In genomic region chr17:15526304-15526703, GRCm38 (mm10) we compare ENCODE assay signal across 8 mouse cellular contexts. TPM values are rescaled to one million over a fixed set of nuclear protein-coding genes. Genes with fewer than 3 reads are reported as not detected.
DNase-seq lines count a peak whose midpoint lies in the region; ATAC-seq lines count a peak whose summit lies in the region.

No protein-coding gene starts in this region.

- WGBS in heart, embryonic 10.5 days, result 12% methylated on average over 10 of the region's 10 CpGs
- 11% methylated on average over 10 of the region's 10 CpGs for WGBS in forebrain, embryonic 13.5 days
- 8% methylated on average over 10 of the region's 10 CpGs for WGBS in liver, embryonic 13.5 days (ENCODE audit: insufficient replicate concordance)

- intact Hi-C loops in heart, postnatal 14 days (cut with DNase I), result loop anchor here (5.0 kb wide), 1 partner anchor 176 kb away; the partner anchor contains the start of gene Chd1

- H3K27ac ChIP-seq in heart, embryonic 10.5 days, result peak overlapping the region; percentile 91
- H3K27ac ChIP-seq in forebrain, embryonic 13.5 days, result no peak overlapping the region
- peak overlapping the region; percentile 87; the same call in 1 of the 2 replicates for H3K27ac ChIP-seq in liver, embryonic 13.5 days

- no peak for ATAC-seq in forebrain, embryonic 13.5 days
- ATAC-seq in liver, embryonic 13.5 days (ENCODE audit: low read depth), result no peak
- ATAC-seq in megakaryocyte progenitor cell, adult 5-6 weeks (replicated peaks; ENCODE audit: poor library complexity), result no peak

- no peak for DNase-seq in heart, embryonic 10.5 days (ENCODE audit: low spot score)
- no peak for DNase-seq in heart, postnatal 14 days
- peak; percentile 20 for DNase-seq in ES-CJ7 (ENCODE audit: low read depth, low spot score)
- DNase-seq in liver, embryonic 13.5 days, result peak; percentile 3
- DNase-seq in thymus, postnatal 4 days, result peak; percentile 22
- no peak for DNase-seq in spleen, adult 12 weeks (ENCODE audit: low spot score)

- H3K9ac ChIP-seq in forebrain, embryonic 13.5 days, result peak overlapping the region; percentile 85
- H3K9ac ChIP-seq in liver, embryonic 13.5 days, result peak overlapping the region; percentile 90

- H3K27me3 ChIP-seq in heart, embryonic 10.5 days (ENCODE audit: insufficient read depth, poor library complexity, severe bottlenecking), result no peaks in the 10 kb centered on the region
- H3K27me3 ChIP-seq in forebrain, embryonic 13.5 days, result no peaks in the 10 kb centered on the region
- no peaks in the 10 kb centered on the region for H3K27me3 ChIP-seq in liver, embryonic 13.5 days

- peaks cover 10% of the 10 kb centered on the region for H3K4me1 ChIP-seq in heart, embryonic 10.5 days
- peaks cover 18% of the 10 kb centered on the region for H3K4me1 ChIP-seq in forebrain, embryonic 13.5 days
- H3K4me1 ChIP-seq in liver, embryonic 13.5 days (replicated peaks), result peaks cover 29% of the 10 kb centered on the region

- H3K36me3 ChIP-seq in heart, embryonic 10.5 days, result peaks cover 41% of the 10 kb centered on the region
- H3K36me3 ChIP-seq in forebrain, embryonic 13.5 days (ENCODE audit: poor library complexity, severe bottlenecking), result peaks cover 33% of the 10 kb centered on the region
- H3K36me3 ChIP-seq in liver, embryonic 13.5 days, result peaks cover 38% of the 10 kb centered on the region

- no peaks in the 10 kb centered on the region for H3K9me3 ChIP-seq in heart, embryonic 10.5 days
- H3K9me3 ChIP-seq in forebrain, embryonic 13.5 days (replicated peaks), result no peaks in the 10 kb centered on the region
- H3K9me3 ChIP-seq in liver, embryonic 13.5 days (replicated peaks), result no peaks in the 10 kb centered on the region

- H3K4me3 ChIP-seq in heart, embryonic 10.5 days, result peak overlapping the region; percentile 91
- peak overlapping the region; percentile 77 for H3K4me3 ChIP-seq in forebrain, embryonic 13.5 days
- peak overlapping the region; percentile 89 for H3K4me3 ChIP-seq in liver, embryonic 13.5 days (replicated peaks)

- H3K4me2 ChIP-seq in forebrain, embryonic 13.5 days, result peak overlapping the region; percentile 81
- peak overlapping the region; percentile 94 for H3K4me2 ChIP-seq in liver, embryonic 13.5 days

RNA-seq across cellular contexts. Expression of gene Pdcd2, which starts 0.8 kb away (rescaled TPM):
- 29.5 and 46.6 TPM in 2 replicates for polyA plus RNA-seq in heart, embryonic 10.5 days (2016; fragmentation: Nextera tagmentation; extraction: Ambion mirVana)
- total RNA-seq in heart, postnatal 14 days (2021), result 10 to 100 TPM; 12.1 to 14.6 TPM
- polyA plus RNA-seq in forebrain, embryonic 13.5 days (2015; fragmentation: Nextera tagmentation; extraction: Ambion mirVana), result 59.0 and 61.8 TPM in 2 replicates
- 31.9 and 35.4 TPM in 2 replicates for polyA plus RNA-seq in liver, embryonic 13.5 days (2015; fragmentation: Nextera tagmentation; extraction: Ambion mirVana)
- 61.5 and 79.9 TPM in 2 replicates for total RNA-seq in megakaryocyte progenitor cell, adult 5-6 weeks (2015)
- 93.2 and 126 TPM in 2 replicates for total RNA-seq in megakaryocyte progenitor cell, adult 5-6 weeks (2017)

RNA-seq across cellular contexts. Expression of gene Tbp, which starts 26.6 kb away (rescaled TPM):
- polyA plus RNA-seq in heart, embryonic 10.5 days (2016; fragmentation: Nextera tagmentation; extraction: Ambion mirVana), result 34.4 and 45.1 TPM in 2 replicates
- total RNA-seq in heart, postnatal 14 days (2021), result 10 to 100 TPM; 12.3 to 14.5 TPM
- 65.7 and 74.9 TPM in 2 replicates for polyA plus RNA-seq in forebrain, embryonic 13.5 days (2015; fragmentation: Nextera tagmentation; extraction: Ambion mirVana)
- 21.8 and 26.4 TPM in 2 replicates for polyA plus RNA-seq in liver, embryonic 13.5 days (2015; fragmentation: Nextera tagmentation; extraction: Ambion mirVana)
- 83.4 and 106 TPM in 2 replicates for total RNA-seq in megakaryocyte progenitor cell, adult 5-6 weeks (2015)
- 43.5 and 58.8 TPM in 2 replicates for total RNA-seq in megakaryocyte progenitor cell, adult 5-6 weeks (2017)

RNA-seq across cellular contexts. Expression of gene Psmb1, which starts 26.8 kb away (rescaled TPM):
- polyA plus RNA-seq in heart, embryonic 10.5 days (2016; fragmentation: Nextera tagmentation; extraction: Ambion mirVana), result 257 and 267 TPM in 2 replicates
- 100 to 1,000 TPM; 120 to 125 TPM for total RNA-seq in heart, postnatal 14 days (2021)
- polyA plus RNA-seq in forebrain, embryonic 13.5 days (2015; fragmentation: Nextera tagmentation; extraction: Ambion mirVana), result 275 and 285 TPM in 2 replicates
- 177 and 180 TPM in 2 replicates for polyA plus RNA-seq in liver, embryonic 13.5 days (2015; fragmentation: Nextera tagmentation; extraction: Ambion mirVana)
- 151 and 162 TPM in 2 replicates for total RNA-seq in megakaryocyte progenitor cell, adult 5-6 weeks (2015)
- 167 and 190 TPM in 2 replicates for total RNA-seq in megakaryocyte progenitor cell, adult 5-6 weeks (2017)

RNA-seq across cellular contexts. Expression of gene Prdm9, which starts 37.9 kb away (rescaled TPM):
- polyA plus RNA-seq in heart, embryonic 10.5 days (2016; fragmentation: Nextera tagmentation; extraction: Ambion mirVana), result 1.9 and 2.8 TPM in 2 replicates
- total RNA-seq in heart, postnatal 14 days (2021), result 1 to 10 TPM; 2.8 to 3.0 TPM
- polyA plus RNA-seq in forebrain, embryonic 13.5 days (2015; fragmentation: Nextera tagmentation; extraction: Ambion mirVana), result 2.3 and 3.5 TPM in 2 replicates
- polyA plus RNA-seq in liver, embryonic 13.5 days (2015; fragmentation: Nextera tagmentation; extraction: Ambion mirVana), result 0.51 and 0.55 TPM in 2 replicates
- 2.1 and 3.2 TPM in 2 replicates for total RNA-seq in megakaryocyte progenitor cell, adult 5-6 weeks (2015)
- total RNA-seq in megakaryocyte progenitor cell, adult 5-6 weeks (2017), result 1.3 and 5.2 TPM in 2 replicates

Comparison
In these comparisons a context has a peak if more than half of its experiments do, and no peak if none do; other contexts are left out.
1. DNase-seq: peak in ES-CJ7 (single experiment), liver, embryonic 13.5 days (single experiment) and thymus, postnatal 4 days (single experiment); none in heart, embryonic 10.5 days (single experiment), heart, postnatal 14 days (0 of 2) and spleen, adult 12 weeks (single experiment).
2. Peak in every context shown above with its lines, with median percentiles within 50 percentile points of each other: H3K4me3 ChIP-seq.